Mouse (Mus musculus): ENCODE results near the gene Gm3238. TPM values are rescaled to one million over a fixed set of nuclear protein-coding genes. Genes with fewer than 3 reads are reported as not detected.
"Not testable (repeated sequence)": the region's sequence is repeated elsewhere in the genome, so short reads cannot be mapped to it uniquely, and the experiment has no call there.

The Gm3238 gene
- polyA plus RNA-seq, 2 experiments from 2014 or later, result not detected

GRCm38 (mm10) chr10:77741924-77742688 lies 29.0 kb downstream of the Gm3238 start, which contains the start of gene Gm18596:
Gene Gm18596, minus strand, starts transcription at chr10:77742638.
- ATAC-seq, result not testable (repeated sequence)

GRCm38 (mm10) chr10:77738929-77739328 lies 32.2 kb downstream of the Gm3238 start:
- ATAC-seq, result no peak

- ATAC-seq, result no peak
These were observed 35.2 kb downstream of the Gm3238 start for GRCm38 (mm10) chr10:77735928-77736327.

GRCm38 (mm10) chr10:77729241-77729640 lies 41.9 kb downstream of the Gm3238 start:
- no peak for ATAC-seq

- no peak for ATAC-seq
These were observed 42.8 kb downstream of the Gm3238 start for GRCm38 (mm10) chr10:77728280-77728679.

GRCm38 (mm10) chr10:77726186-77726585 lies 44.9 kb downstream of the Gm3238 start, which contains the start of gene Gm10100:
Gene Gm10100, plus strand, starts transcription at chr10:77726486.
- no peak for ATAC-seq

GRCm38 (mm10) chr10:77724855-77725254 lies 46.3 kb downstream of the Gm3238 start:
- ATAC-seq, result no peak

Other genes starting within 250 kb of the Gm3238 start
- 100 to 1,000 TPM; 449 to 774 TPM for gene Itgb2, start 241.1 kb downstream of the Gm3238 start, polyA plus RNA-seq (2017; shearing (Covaris generic))
- gene Pttg1ip, start 189.6 kb downstream of the Gm3238 start, polyA plus RNA-seq (2017; shearing (Covaris generic)), result 100 to 1,000 TPM; 107 to 179 TPM
- gene Sumo3, start 165.2 kb downstream of the Gm3238 start, polyA plus RNA-seq (2017; shearing (Covaris generic)), result 100 to 1,000 TPM in 1 of 2 experiments, 10 to 100 TPM in 1; 96.6 to 109 TPM
- 1 to 10 TPM in 1 of 2 experiments, not detected in 1; 3.0 TPM for gene Gm49325, start 165.1 kb downstream of the Gm3238 start, polyA plus RNA-seq (2017; shearing (Covaris generic))
- 10 to 100 TPM; 42.0 to 65.6 TPM for gene Ube2g2, start 149.1 kb downstream of the Gm3238 start, polyA plus RNA-seq (2017; shearing (Covaris generic))
- 1 to 10 TPM in 1 of 2 experiments, under 1 TPM in 1; 0.31 to 1.4 TPM for gene Tspear, start 84.8 kb downstream of the Gm3238 start, polyA plus RNA-seq (2017; shearing (Covaris generic))
- not detected for gene Gm19402, start 80.6 kb downstream of the Gm3238 start, polyA plus RNA-seq (2017; shearing (Covaris generic))
- not detected for gene Gm9508, start 74.1 kb downstream of the Gm3238 start, polyA plus RNA-seq (2017; shearing (Covaris generic))
- not detected for gene Gm10272, start 64.7 kb downstream of the Gm3238 start, polyA plus RNA-seq (2017; shearing (Covaris generic))
- not detected for gene Gm10024, start 59.9 kb downstream of the Gm3238 start, polyA plus RNA-seq (2017; shearing (Covaris generic))
- gene Gm10142, start 55.5 kb downstream of the Gm3238 start, polyA plus RNA-seq (2017; shearing (Covaris generic)), result not detected
- gene Krtap12-1, start 50.7 kb downstream of the Gm3238 start, polyA plus RNA-seq (2017; shearing (Covaris generic)), result not detected
- gene Gm10100, start 44.8 kb downstream of the Gm3238 start, polyA plus RNA-seq (2017; shearing (Covaris generic)), result not detected
- gene Gm18596, start 28.7 kb downstream of the Gm3238 start, polyA plus RNA-seq (2017; shearing (Covaris generic)), result not detected
- gene Gm9736, start 20.0 kb downstream of the Gm3238 start, polyA plus RNA-seq (2017; shearing (Covaris generic)), result not detected
- gene Gm3233, start 11.6 kb downstream of the Gm3238 start, polyA plus RNA-seq (2017; shearing (Covaris generic)), result not detected
- not detected for gene Gm7138, start 5.6 kb upstream of the Gm3238 start, polyA plus RNA-seq (2017; shearing (Covaris generic))
- gene Gm3250, start 11.2 kb upstream of the Gm3238 start, polyA plus RNA-seq (2017; shearing (Covaris generic)), result not detected
- gene Gm7137, start 16.9 kb upstream of the Gm3238 start, polyA plus RNA-seq (2017; shearing (Covaris generic)), result not detected
- not detected for gene Gm9639, start 23.8 kb upstream of the Gm3238 start, polyA plus RNA-seq (2017; shearing (Covaris generic))
- gene Gm19668, start 27.8 kb upstream of the Gm3238 start, polyA plus RNA-seq (2017; shearing (Covaris generic)), result not detected
- gene Gm9507, start 40.5 kb upstream of the Gm3238 start, polyA plus RNA-seq (2017; shearing (Covaris generic)), result not detected
- not detected for gene Gm2696, start 43.4 kb upstream of the Gm3238 start, polyA plus RNA-seq (2017; shearing (Covaris generic))
- not detected for gene Krtap10-4, start 55.8 kb upstream of the Gm3238 start, polyA plus RNA-seq (2017; shearing (Covaris generic))
- not detected for gene Krtap10-10, start 64.6 kb upstream of the Gm3238 start, polyA plus RNA-seq (2017; shearing (Covaris generic))
- gene Gm36176, start 75.5 kb upstream of the Gm3238 start, polyA plus RNA-seq (2017; shearing (Covaris generic)), result not detected
- not detected for gene Gm10318, start 81.5 kb upstream of the Gm3238 start, polyA plus RNA-seq (2017; shearing (Covaris generic))
- gene Gm3285, start 90.7 kb upstream of the Gm3238 start, polyA plus RNA-seq (2017; shearing (Covaris generic)), result not detected
- gene Lrrc3, start 131.2 kb upstream of the Gm3238 start, polyA plus RNA-seq (2017; shearing (Covaris generic)), result not detected
- 1 to 10 TPM in 1 of 2 experiments, not detected in 1; 1.2 TPM for gene Trpm2, start 199.2 kb upstream of the Gm3238 start, polyA plus RNA-seq (2017; shearing (Covaris generic))
- gene 1810043G02Rik, start 207.2 kb upstream of the Gm3238 start, polyA plus RNA-seq (2017; shearing (Covaris generic)), result 10 to 100 TPM in 1 of 2 experiments, 1 to 10 TPM in 1; 5.4 to 13.8 TPM
- 100 to 1,000 TPM in 1 of 2 experiments, 10 to 100 TPM in 1; 60.6 to 118 TPM for gene Pfkl, start 238.8 kb upstream of the Gm3238 start, polyA plus RNA-seq (2017; shearing (Covaris generic))

Measured in CD4-positive, CD25-positive, alpha-beta regulatory T cell, adult 4 months (primary cell).